Mouse (Mus musculus): ENCODE results near the gene Exog.

DNA sequence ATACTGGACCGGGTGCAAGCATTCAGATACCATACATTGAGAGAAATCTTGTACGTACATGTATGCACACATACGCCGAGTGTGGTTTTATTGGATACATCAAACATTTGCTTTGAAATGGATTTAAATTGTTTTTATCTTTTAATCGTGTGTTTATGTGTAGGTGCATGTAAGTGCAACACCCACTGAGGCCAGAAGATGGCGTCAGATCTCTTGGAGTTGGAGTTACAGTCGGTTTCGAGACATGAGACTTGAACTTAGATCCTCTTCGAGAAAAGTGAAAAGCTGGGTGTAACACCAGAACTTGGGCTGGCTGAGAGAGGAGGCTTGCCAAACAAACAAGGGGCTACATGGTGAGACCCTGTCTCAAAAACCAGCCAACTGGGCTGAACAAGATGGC, 58.9 kb downstream of the Exog start:
- TF ChIP-seq CTCF (IDR thresholded peaks at IDR 0.05; ENCODE audit: borderline replicate concordance, insufficient read depth, low read length) (no peak), POLR2A (IDR thresholded peaks at IDR 0.05; ENCODE audit: low read depth, low read length) (no peak)

All from embryonic fibroblast, embryonic 13.5 days (primary cell).